Mouse (Mus musculus) right cerebral cortex, postnatal 14 days (tissue): ENCODE measurements around the gene Trpv4.

Source experiments
- DNase-seq: peaks from one replicate; pipeline ENCODE4 v3.0.0; 2022

The Trpv4 gene

DNA sequence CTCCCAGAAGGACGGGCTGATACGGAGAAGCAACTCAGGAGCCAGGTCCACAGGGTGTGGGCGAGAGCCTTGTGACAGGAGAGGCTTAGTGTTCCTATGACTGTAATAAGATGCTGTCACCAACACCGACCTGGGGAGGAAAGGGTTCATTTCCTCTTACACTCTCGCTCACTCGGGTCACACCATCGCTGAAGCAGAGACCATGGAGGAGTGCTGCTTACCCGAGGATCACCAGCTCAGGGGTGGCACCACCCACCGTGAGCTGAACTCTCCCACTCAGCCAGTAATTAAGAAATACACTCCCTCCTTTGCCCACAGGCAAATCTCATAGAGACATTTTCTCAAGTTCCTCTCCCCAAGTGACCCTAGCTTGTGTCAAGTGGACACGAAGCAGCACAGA lies 69.8 kb downstream of the Trpv4 start:
- no peak for DNase-seq

- DNase-seq = no peak
These were observed 70.3 kb downstream of the Trpv4 start for GRCm38 (mm10) chr5:114587908-114588307.

- no peak for DNase-seq
These were observed 72.5 kb downstream of the Trpv4 start for GRCm38 (mm10) chr5:114585682-114586081.

- no peak for DNase-seq
These were observed 73.7 kb downstream of the Trpv4 start for GRCm38 (mm10) chr5:114584293-114585104.

- DNase-seq = no peak
These were observed 74.6 kb downstream of the Trpv4 start for GRCm38 (mm10) chr5:114583490-114584175.

GRCm38 (mm10) chr5:114583046-114583445 lies 75.2 kb downstream of the Trpv4 start:
- no peak for DNase-seq

DNA sequence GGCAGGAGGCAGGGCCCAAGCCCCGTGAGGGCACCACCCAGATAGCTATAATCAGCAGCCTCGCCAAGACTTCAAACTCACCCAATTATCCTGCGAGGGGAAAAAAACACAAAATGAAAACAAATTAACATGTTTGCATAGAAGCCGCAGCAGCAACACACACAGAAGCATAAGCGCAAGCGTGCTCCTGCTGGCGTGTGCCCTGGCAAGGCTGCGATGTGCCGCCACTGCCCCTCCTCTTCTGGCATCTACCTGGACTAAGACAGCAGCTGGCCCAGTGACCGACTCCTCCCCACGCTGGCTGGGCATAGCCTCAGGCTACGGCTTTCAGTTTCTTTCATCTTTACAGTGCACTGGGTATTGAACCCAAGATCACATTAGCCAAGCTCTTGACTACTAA lies 76.7 kb downstream of the Trpv4 start:
- no peak for DNase-seq

DNA sequence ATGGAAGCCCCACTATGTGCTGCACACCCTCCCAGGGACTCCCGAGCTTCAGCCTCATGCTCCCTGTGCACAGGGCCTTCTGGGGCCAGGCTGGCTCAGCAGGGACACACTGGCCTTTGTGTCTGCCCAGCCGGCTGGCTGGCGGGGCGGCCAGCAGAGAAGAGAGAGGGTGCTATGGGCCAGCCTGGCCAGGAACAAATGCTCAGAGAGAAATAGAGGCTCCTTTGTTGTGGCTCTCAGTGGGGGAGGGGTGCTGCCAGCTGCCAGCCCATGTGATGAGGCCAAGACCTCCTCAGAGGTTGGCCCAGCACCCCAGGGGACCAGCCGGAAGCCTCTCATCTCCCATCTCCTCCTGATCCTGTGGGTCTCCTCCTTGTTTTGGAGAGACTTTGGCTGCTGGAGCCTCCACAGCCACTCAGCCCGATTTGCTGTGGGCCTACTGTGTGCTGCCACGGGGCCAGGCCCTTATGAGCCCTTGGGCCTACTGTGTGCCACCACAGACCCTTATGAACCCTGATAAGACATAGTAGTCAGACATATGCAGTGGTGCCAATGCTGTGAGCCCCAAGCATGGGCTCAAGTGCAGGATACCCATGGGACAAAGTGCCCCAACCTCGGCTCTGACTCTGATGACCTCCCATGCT lies 78.4 kb downstream of the Trpv4 start:
- DNase-seq = peak; percentile 57

DNA sequence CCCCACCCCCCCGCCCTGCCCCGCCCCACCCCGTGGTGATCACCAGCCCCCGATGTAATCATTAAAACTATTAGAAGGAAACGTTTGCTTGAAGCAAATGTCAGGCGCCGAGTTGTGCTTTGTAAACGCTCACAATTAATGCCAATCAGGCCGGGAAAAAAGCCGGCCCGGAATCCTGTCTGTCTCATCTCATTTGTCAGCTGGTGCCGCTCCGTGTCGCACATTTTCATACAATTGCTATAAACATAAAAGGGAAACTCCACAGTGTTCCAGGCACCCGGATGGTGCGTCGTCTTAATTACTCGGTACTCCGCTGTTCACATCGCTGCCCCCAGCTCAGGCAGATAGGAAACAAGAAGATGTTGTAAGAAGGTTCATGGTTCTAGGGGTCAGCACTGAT lies 79.9 kb downstream of the Trpv4 start:
- no peak for DNase-seq

- DNase-seq = no peak
These were observed 82.1 kb downstream of the Trpv4 start for GRCm38 (mm10) chr5:114575986-114576605.

DNA sequence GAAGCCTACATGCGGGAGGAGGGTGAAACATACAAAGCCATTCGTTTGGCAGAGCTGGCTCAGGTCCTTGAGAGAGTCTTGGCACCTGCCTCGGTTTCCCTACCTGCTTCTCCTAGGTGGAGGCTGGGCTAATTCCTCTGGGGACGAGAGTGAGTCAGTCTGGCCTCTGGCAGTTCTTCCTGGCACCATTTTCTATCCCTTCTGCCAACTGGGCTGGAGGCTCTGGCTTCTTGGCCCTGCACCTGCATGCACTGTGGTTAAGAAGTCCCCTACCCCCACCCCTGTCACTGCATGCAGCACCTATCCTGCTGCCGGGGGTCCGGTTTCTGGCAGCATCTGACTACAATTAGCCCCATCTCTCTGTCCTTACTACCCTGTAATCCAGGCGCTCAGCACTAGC lies 82.7 kb downstream of the Trpv4 start:
- no peak for DNase-seq

DNA sequence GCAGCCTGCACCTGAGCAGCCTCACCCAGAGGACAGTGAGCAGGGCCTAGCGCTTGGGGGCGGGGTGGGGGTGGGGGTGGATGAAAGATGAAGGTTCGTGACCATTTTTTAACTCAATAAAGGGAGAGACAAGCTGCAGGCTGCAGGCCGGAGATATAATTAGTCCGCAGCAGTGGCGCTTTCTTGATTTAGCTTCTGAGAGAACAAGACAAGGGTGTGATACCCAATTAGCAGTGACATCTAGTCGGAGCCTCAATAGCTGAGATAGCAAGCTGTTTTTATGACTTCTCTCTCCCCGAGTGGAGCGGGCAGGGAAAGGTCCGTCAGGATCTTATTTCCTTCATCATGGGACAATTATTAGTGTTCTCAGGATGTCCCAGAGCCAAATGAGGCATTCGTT lies 83.2 kb downstream of the Trpv4 start:
- no peak for DNase-seq

DNA sequence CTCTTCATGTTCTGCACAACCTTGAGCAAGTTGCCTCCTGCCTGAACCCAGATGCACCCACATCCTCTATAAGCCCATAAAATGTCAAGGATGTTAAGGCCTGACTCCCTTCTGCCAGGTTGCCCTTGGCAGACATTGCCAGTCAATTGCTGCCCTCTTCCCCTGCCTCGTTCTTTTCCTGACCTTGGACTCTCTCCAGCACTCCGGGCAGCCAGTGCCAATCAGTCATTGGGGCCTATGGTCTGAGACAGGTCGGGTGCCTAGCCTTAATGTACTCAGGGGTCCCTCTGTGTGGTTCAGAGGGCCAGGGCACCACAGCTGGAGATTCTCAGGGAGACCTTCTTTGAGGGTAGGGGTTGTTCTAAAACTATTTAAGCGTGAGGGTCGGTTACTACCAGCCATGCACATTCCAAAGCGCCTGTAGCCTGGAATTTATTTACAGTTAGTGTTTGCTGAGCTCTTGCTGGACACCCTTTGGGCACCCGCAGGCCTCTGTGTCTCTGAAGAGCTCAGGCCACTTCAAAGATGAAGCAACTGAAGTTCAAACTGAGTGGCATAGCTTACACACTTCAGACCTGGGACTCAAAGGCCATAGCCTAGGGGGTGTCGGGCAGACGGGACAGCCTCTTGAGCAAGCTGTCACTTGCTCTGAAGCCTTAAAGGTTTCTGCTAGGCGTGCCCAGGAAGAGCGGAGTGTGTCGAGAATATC lies 84.1 kb downstream of the Trpv4 start:
- DNase-seq = no peak

DNA sequence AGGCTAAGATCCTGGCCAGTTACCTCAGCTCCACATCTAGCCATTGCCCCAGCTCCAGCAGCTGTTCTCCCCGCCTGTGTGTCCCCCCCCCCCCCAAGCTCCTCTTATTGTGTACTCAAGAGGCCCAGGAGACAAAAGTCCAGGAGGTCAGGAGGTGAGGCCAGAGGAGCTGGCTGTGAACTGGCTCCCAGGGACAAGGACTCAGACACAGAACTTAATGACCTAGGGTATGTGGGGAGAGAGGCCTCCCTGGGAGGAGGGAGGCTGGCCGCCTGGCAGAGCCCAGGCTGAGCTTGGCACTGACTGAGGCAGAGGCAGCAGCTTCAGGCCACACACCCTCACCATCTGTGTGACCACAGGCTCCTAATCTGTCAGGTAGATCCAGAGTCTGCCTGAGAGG lies 85.2 kb downstream of the Trpv4 start:
- DNase-seq = no peak
